Mouse (Mus musculus) heart, adult 2 months (tissue): ENCODE data around the gene Adamts12.
A peak's percentile ranks its signal among the peaks of the same experiment; 100 is the strongest.

ENCODE experiments used
- CTCF ChIP-seq: fragments of 200-600 bp; IDR thresholded peaks from 2 replicates; pipeline ENCODE4 v1.8.1; 2022; ENCODE audit warnings: antibody characterized with exemption, mild to moderate bottlenecking, moderate library complexity
- EP300 ChIP-seq: fragments of 200-500 bp; IDR thresholded peaks from 2 replicates; pipeline ENCODE4 v1.6.1; 2011; ENCODE audit warnings: low read depth, low read length, control low read depth; ENCODE audit not compliant: insufficient read depth
- POLR2A ChIP-seq: fragments of 200-500 bp; IDR thresholded peaks from 2 replicates; pipeline ENCODE4 v1.6.1; 2011; ENCODE audit warnings: mild to moderate bottlenecking, low read depth, low read length, control low read depth; ENCODE audit not compliant: insufficient read depth

GRCm38 (mm10) chr15:11380087-11380530 lies 315.5 kb downstream of the Adamts12 start:
- TF ChIP-seq CTCF: peak; percentile 86
- TF ChIP-seq EP300: no peak
- no peak for TF ChIP-seq POLR2A
